Mouse (Mus musculus) hindlimb bud, embryonic 11.5 days (tissue): ENCODE measurements around the gene Vangl2.

Source experiments
- DNase-seq: peaks from one replicate; pipeline ENCODE4 v3.0.0-alpha.2; 2012; ENCODE audit warnings: low read depth, low spot score; ENCODE audit errors: extremely low spot score

Gene Vangl2

GRCm38 (mm10) chr1:172028394-172029275 is at the start of gene Vangl2:
Vangl2 (minus strand) TSS chr1:172028444.
- DNase-seq = no peak

DNA sequence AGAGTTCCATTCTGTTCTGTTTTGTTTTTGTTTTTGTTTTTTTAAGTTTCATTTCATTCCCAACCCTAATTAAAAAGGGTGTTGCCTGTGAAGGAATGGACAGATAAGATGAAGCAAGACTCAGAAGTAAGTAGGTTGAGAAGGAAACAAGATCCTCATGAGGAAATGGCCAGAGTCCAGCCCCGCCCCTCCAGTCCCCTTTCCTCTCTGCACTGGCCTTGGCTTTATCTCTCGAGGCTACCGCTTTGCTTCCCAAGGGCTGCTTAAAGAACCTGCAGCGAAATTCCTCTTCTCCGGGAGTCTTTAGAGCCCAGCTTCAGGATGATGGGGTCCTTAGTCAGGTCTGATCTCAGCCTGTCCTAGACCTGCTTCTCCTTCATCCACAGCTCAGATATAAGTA is 49.7 kb upstream of the Vangl2 start:
- no peak for DNase-seq

GRCm38 (mm10) chr1:172072604-172073003 is 44.4 kb upstream of the Vangl2 start:
- no peak for DNase-seq

GRCm38 (mm10) chr1:172071556-172071955 is 43.3 kb upstream of the Vangl2 start:
- DNase-seq = no peak

- DNase-seq = no peak
Observed at GRCm38 (mm10) chr1:172070227-172070626, 42.0 kb upstream of the Vangl2 start.

GRCm38 (mm10) chr1:172064613-172065141 is 36.4 kb upstream of the Vangl2 start:
- no peak for DNase-seq

DNA sequence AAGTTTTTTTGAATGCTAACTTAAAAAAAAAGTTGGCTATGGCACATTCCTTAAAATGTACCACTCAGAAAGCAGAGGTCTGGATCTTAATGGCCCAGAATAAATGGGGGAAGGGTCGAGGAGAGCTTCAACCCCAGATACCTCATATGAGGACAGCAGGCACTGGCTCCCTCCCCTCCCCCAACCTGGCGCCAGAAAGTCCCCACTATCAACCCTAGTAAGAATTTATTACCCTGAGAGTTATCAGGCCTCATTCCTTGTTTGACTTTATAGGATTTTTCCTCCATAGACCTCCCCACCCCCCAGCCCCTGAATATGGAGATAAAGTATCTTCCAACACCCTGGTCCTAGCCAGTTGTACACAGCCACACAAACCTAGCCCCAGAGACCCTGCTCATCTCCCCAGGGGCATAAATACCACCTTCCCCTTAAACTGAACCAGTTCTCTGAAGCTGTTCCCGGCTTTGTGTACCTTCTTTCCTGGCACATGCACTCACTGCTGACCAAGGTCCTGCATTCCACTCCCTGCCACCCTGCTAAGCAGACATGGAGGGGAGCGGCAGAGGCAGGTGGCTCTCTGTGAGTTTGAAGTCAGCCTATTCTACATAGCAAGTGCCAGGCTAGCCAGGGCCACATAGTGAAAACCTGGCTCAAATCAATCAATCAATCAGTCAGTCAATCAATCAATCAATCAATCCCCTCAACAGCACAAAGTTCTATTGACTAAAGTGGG is 35.2 kb upstream of the Vangl2 start:
- no peak for DNase-seq

- no peak for DNase-seq
Observed at GRCm38 (mm10) chr1:172062101-172062500, 33.9 kb upstream of the Vangl2 start.

GRCm38 (mm10) chr1:172061217-172061616 is 33.0 kb upstream of the Vangl2 start:
- no peak for DNase-seq

DNA sequence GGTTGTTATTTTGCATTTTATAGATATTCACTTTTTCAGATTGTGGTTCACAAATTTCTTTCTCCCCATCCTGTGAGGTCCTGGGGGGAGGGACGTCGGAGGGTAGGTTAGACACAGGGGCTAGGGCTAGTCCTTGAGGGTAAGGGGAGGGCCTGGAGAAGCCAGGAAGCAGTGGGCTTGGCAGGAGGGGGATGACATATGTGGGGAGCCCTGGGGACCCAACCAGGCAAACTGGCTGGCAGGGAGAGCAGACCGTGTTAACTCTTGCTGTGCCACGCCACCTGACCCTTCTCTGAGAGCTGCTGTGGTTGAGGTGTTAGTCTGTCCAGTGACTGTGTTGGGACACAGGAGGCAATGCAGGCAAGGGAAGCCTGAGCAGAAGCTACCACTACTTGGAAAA is 32.4 kb upstream of the Vangl2 start:
- DNase-seq = no peak

DNA sequence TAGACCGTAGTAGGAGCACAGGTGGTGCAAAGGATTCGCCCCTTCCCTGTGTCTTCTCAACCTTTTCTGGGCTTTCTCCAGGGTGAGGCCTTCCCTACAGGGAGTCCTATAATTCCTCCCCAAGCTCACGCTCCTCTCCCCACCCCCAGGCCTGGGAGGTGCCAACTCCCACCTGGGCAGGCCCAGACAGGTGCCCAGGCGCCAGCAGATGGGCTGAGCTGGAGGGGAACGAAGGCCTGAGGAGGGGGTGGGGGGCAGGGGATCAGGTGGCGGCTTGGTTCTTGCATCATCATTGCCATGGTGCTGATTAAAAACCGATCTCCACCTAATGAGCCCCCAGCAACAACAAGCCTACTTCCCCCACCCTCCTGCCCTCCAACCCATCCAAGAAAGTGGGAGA is 30.6 kb upstream of the Vangl2 start:
- DNase-seq = no peak

DNA sequence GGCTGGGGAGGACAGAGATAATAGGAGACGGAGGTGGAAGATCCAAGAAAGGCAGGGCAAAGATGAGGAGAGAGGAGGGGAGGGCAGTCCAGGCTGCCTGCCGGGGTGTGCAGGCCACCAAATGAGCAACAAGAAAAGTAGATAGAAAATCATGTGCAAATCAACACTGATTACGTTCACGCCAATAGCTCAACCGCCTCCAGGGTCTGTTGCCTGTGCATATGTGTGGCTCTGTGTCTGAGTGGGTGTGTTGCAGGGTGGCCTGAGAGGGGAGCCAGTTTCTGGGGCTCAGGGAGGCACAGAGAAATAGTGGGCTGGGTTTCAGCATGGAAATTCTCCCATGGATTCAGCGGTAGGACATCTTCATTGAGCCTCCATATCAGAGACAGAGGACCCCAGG is 30.1 kb upstream of the Vangl2 start:
- no peak for DNase-seq

DNA sequence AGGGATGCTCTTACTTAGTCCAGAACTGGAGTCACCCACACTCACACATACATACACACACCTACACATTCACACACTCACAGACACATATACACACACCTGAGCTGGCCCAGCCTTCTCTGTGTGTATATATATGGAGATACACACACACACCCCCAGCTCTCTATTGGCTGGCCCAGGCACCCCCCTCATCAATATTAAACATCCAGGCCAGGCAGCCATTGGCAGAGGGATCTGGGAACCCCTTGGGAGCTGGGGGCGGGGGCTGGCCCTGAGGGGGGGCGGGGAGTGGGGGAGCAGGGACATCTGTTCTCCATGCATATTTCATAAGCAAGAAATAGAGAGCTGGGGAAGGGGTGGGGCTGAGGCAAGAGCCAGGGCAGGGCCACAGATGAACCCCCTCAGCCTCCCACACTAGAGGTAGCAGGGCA is 29.3 kb upstream of the Vangl2 start, which contains the start of gene Nhlh1:
Gene Nhlh1, minus strand, starts transcription at position 83 of the 431 bp plus-strand sequence.
- no peak for DNase-seq

- no peak for DNase-seq
Observed at GRCm38 (mm10) chr1:172056251-172056650, 28.0 kb upstream of the Vangl2 start.

DNA sequence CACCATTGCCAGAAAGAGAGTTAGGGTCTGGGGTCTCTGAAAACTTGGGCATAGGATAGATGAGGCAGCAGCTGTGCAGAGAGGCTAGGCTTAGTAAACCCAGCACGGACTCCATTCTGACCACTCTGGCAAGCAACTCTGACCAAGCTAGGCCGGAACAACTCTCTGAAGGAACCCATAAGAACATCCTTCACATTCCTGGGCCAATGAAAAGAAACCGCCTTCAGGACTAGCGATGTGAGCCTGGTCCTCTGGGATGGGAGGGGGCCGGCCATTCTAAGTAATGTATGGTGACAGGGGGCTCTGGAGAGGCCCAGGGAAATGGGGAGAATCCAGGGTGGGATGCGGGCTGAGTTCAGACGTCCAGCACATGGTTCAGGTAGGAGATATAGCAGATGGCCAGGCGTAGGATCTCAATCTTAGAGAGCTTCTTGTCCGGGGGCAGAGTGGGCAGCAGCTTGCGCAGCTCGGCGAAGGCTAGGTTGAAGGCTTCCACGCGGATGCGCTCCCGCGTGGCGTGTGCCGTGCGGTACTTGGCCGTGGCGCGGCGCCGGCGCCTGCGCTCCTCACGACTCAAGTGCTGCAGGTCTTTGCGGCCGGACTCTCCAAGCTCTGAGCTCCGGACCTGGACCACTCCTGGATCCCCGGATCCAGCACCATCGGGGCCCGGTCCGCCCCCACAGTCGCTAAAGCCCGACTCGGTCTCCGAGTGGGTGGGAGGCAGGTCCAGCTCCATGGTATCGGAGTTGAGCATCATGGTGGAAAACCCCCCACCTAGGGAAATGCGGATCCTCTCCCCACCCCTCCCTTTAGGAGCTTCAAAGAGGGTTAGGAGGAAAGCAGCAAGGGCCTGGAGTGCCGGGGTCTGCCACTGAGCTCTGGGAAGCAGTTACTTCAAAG is 25.5 kb upstream of the Vangl2 start:
- no peak for DNase-seq

GRCm38 (mm10) chr1:172052766-172053279 is 24.6 kb upstream of the Vangl2 start:
- DNase-seq = no peak

GRCm38 (mm10) chr1:172049131-172049782 is 21.0 kb upstream of the Vangl2 start:
- no peak for DNase-seq

GRCm38 (mm10) chr1:172048241-172048734 is 20.0 kb upstream of the Vangl2 start:
- DNase-seq = no peak

GRCm38 (mm10) chr1:172046938-172047337 is 18.7 kb upstream of the Vangl2 start:
- DNase-seq = peak; percentile 54

GRCm38 (mm10) chr1:172046410-172046809 is 18.2 kb upstream of the Vangl2 start:
- DNase-seq = no peak
